Mouse (Mus musculus) frontal cortex, postnatal 14 days (tissue): ENCODE measurements around the gene Slc30a9.

Experiments used
- DNase-seq, 2 experiments: peaks; one replicate each; pipeline ENCODE4 v3.0.0; 2022; ENCODE audit warnings: low spot score in 2 of 2

The Slc30a9 gene

DNA sequence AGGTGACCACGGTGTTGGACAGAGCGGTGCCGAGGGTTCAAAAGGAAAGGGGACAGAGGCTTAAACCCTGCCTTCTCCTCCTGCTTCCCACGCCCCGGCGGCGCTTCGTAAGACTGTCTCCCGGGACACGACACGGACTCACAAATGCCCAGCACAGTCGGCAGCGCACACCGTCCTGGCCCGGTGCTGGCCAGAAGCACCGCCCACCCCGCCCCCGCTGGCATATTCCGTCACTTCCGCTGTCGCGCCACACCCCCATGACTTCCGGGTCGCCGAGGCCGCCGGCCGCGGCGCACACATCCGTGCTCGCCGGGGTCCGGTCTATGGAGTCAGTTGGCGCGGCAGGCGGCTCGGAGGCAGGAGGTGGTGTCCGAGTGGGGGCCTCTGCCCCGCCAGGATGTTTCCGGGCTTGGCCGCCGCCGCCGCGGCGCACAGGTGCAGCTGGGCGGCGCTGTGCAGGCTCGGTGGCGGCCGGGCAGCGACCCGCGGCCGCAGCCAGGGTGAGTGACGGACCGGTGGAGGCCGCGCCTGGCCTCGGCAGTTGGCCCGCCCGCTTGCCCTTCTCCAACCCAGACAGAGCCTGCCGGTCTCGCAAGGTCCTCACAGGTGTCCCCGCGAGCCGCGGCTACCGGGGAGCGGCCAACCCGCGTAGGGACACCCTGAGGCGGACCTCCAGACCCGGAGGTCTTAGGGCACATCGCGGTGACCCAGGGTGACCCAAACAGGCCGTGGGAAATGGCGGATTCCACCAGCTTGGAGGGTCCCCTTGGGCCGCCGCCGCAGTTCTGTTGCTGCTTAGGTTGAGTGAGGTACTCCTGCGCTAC lies at the start of gene Slc30a9:
Gene Slc30a9, plus strand, starts transcription at position 258 of the 824 bp plus-strand sequence.
- DNase-seq: peak; percentile 77 to 88

DNA sequence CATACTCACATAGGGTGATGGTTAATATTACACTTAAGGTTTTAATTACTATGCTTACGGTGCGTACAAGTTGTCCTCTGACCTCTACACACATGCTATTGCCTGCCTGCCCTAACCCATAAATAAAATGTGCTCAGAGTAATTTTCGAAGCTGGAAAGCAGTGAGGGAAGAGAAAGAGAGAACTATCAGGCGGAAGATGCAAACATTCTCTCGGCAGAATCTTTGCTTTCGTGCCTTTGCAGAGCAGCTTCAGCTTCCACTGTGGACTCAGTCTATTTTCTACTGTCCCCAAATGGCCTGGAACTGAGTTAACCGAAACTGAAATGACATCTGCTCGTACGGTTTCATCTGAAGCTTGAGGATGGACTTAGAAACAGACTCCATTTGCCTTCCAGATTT lies 48.3 kb upstream of the Slc30a9 start:
- no peak for DNase-seq

DNA sequence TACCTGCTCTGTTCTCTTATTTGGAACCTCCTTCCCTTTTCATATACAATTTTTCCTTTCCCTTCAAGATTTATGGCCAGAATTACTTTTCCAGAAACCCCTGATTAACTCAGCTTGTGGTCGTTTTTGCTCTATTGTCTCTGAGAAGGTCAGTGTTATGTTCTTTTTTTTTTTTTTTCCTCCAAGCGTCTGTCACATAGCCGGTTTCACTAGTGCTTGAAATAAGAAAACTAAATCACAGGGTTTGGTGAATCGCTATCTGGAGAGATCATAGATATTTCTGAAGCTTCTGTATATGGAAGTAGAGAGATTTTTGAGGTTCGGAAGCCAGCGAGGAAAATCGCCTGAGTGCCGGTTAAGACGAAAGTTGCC lies 46.6 kb upstream of the Slc30a9 start:
- DNase-seq: no peak

DNA sequence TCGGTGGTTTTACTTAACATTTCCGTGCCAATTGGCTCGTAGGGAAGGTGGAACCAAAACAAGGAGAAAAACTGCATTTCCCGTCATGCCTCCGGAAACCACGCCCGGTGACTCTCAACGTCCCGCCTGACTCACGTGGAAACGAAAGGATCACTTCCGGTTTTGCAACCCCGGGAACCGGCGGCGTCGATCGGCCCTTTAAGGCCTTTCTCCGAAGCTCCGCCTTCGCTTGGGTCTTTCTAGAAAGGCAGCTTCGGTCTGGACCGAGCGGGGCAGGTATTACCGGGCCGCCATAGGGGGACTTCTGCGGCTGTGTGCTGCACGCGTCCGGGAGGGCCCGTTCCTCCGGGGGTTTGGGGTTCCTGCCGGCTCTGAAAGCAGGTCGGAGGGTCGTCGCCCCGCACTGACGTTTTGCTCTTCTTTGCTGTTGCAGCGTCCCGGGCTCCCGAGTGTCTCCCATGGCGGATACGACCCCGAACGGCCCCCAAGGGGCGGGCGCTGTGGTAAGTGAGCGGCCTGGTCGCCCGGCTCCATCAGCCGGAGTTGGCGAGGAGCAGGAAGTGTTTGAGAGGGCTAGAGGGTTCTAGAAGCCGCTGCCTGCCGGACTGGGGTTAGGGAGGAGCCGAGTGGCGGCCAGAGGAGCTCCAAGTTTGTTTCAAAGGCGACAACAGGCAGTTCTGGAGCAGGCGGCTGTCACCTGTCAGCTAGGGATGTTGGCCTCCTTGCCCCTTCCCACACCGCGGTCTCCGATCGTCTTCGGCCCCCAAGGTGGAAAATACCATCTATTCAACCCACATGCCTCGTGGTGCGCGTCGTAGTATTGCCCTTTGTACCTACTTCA lies 46.0 kb upstream of the Slc30a9 start, which contains the start of gene Tmem33:
Gene Tmem33, plus strand, starts transcription at position 35 of the 841 bp plus-strand sequence.
- peak; percentile 89 to 92 for DNase-seq

DNA sequence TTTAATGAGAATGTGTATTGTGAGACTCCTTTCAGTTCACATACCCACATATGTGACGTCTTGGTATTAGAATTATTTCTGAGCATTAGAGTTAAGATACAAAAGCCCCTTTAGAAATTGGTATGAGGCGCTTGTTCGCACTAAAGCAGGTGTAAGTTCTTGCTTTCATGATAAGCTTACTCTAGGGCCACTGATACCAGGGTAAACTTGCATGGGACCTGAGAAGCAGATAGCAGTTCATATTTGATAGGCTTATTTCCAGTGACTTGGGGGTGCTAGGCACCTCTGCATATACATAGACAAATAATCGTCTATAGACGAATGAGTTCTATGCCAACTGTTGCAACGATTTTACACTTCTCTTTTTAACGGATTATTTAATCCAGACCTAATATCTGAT lies 43.8 kb upstream of the Slc30a9 start:
- DNase-seq: no peak

DNA sequence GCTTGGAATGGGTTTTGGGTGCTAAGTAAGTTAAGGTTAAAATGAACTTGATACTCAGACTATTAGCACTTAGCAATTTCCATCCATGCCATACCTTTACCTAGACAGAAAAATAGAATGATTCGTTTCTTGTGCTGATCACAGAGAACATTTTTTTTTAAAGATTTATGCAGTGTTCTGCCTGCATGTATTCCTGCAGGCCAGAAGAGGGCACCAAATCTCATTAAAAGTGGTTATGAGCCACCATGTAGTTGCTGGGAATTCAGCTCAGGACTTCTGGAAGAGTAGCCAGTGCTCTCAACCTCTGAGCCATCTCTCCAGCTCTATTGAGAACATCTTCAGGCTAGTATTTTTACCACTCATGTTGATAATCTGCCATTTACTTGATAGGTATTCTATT lies 40.6 kb upstream of the Slc30a9 start:
- DNase-seq: no peak

DNA sequence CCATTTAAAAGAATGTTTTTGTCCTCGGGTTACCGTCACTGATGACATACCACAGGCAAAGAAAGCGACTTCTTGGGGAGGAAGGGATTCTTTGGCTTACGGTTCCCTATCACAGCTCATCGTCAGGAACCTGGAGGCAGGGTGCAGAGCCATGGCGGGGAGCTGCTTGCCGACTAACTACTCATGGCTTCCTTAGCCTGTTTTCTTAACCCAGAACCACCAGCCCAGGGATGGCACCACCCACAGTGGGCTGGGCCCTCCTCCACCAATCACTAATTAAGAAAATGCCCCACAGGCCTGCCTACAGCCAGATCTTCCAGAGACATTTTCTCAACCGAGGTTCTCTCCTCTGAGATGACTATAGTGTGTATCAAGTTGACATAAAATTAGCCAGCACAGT lies 37.4 kb upstream of the Slc30a9 start:
- no peak for DNase-seq

DNA sequence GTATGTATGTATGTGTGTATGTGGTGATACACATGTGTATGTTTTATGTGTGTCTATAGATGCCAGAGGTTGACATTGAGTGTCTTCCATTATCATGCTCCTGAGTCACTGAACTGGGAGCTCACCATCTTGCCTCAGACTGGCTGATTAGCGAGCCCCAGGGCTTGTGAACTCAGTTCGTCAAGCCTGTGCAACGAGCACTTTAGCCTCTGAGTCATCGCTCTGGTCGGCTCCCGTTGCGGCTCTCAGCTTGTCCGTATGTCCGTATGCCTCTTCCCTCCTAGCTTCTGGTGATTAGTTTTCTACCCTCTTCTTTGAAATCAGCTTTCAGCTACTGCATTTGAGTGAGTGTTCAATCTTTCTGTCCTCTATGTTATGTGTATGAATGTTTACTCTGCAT lies 27.3 kb upstream of the Slc30a9 start:
- DNase-seq: no peak

DNA sequence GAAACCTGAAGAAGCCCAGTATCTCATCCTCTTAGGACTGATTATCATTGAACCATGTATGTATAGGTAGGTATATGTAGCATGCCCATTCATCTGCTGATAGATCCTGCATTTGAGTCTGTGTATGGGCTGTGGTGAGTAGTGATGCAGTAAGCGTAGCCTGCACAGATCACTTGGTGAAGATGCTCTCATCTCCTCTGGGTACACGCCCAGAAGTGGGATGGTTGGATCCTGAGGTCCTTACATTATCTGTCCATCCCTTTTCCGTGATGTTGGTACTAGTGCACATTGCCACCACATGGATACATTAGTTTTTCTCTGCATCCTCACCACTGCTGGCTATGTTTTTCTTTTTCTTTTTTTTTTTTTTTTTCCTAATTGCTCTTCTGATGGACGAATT lies 26.9 kb upstream of the Slc30a9 start:
- no peak for DNase-seq

DNA sequence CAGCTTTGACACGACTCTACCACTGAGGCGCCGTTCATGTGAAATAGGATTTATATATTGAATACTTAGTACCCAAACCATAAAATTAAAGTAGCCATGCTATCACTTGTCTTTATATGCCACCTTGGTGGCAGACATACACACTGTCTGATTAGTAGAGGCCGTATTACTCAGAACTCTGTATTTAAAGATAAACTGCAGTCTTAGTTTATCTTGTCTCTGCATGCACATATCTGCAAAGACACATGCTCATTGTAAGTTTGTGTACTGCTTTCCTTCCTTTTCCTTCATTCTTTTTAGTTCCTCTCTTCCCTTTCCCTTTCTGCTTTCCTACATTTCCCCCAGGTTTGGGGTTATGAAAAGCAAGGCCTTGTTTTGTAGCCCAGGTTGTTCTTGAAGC lies 26.4 kb upstream of the Slc30a9 start:
- DNase-seq: no peak

DNA sequence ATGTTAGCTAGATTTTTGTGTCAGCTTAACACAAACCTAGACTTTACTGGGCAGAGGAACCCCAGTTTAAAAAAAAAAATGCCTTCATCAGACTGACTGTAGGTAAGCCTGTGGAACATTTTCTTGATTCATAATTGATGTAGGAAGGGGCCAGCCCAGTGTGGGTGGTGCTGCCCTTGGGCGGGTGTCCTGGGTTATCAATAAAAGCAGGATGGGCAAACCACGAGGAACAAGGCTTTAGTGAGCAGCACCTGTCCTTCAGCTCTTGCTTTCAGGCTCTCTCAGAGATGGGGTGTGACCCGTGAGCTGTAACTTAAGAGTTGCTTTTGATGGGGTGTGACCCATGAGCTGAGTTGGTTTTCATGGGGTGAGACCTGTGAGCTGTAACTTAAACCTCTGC lies 11.7 kb upstream of the Slc30a9 start:
- DNase-seq: no peak

DNA sequence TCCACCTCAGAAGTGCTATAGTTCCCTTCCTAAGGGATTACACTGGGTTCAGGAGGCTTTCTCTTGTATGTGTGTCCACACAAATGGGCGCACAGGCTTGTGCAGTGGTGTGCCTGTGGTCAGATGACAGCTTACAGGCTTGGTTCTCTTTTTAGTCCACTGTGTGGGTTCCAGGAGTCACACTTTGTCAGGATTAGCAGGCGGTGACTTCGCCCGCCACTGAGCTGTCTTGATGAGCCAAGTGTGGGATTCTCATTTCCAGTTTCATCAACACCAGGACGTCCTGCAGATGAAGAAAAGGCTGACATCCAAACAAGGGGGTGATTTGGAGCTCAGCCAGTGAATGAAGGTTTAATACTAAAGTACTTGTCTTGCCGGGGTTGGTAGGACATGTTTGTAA lies 11.1 kb upstream of the Slc30a9 start:
- DNase-seq: no peak

DNA sequence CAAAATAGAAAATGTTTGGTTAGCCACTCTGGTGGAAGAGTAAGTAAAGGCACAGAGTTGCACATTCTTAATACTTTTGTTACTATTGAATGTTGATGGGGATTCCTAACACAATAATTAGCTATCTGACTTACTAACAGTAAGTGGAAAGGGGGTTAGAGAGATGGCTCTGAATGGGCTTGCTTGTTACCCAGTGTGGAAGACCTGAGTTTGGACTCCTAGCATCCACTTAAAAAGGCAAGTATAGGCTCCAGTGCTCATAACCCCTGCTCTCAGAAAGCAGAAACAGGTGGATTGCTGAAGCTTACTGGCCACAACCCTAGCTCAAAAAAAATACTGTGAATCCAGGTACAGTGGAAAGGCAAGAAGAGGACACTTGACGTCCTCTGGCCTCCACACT lies 10.6 kb upstream of the Slc30a9 start:
- DNase-seq: no peak

DNA sequence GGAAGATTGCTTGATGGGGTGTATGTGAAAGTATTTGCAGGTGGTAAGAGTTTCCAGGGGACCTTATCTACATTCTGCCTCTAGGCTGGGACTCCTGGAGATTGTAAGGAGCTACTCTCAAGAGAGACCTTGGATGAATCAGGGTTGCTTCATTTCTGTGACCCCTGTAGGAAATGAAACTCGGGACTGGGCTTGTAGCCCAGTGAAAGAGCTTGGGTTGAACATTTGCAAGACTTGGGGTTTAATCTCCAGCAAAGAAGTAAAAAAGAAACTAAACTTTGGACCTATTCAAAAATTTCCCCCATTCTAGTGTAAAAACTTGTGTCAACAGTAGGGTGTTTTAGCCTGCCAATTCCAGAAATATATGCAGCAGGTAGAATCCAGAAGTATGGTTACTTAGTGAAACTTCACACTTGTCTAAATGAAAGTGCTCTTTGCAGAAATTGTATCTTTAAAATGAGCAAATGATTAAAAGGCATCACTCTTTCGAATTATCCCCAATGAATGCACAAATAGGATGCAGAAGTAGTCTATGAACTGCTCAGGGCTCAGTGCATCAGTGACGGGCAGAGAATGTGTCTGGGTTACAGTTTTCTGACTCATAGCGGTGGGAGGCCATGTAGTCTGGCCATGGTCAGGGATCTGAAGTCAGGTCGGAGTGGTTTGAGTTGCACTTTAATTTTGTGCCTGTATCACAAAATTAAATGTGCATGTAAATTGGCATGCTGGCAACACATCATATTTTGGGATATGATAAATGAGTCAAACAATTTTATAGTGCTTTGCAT lies 9.5 kb upstream of the Slc30a9 start:
- DNase-seq: no peak

DNA sequence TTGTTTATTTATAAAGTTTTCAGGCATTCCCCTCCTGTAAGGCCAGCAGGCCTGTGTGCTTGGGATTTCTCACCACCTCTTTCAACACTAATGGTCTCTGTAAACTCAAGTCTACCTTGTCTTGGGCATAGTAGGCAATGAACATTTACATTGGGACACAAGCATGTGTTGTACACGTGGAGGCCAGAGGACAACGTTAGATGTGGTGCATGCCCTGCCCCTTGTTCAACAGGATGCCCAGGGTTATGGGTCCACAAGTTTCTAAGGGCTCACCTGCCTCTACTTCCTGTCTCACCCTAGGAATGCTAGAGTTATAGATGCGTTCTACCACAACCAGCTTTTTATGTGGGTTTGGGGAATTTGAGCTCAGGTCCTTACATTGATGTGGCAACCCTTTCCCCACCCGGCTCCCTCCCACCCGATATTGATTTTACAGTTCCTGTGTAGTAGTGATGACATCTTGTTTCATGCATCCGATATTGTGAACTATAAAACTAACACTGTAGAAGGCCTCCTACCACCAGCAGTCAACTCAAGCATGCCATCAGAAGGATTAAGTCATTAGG lies 6.8 kb upstream of the Slc30a9 start:
- DNase-seq: no peak

DNA sequence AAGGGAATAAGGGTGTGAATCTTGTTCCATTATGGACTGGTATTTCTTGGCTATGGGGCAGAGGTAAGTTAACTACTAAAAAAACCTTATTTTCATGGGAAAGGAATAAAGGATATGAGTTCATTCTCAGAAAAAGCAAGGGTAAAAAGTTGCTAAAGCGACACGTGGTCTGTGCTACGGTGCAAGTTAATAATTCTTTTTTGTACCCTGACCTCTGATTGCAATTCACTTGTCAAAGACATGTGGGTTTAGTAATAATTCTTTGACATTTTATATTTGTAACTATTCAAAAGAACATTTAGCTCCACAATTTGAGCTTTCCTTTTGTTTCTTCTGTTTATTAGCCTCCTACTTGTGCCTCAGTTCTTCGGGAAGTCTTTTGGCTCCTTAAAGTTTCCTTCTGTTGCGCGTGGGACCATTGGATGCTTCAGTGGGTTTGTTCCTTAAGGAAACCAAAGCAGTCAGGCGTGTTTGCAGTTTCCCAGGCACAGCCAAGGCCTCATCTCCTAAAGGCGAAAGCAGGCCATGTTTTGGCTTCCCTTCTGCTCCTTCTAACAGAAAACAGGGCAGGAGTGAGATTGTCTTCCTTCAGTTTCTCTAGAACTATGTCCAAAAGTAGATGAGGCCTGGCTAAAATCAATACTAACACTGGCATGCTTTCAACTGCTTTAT lies 5.7 kb upstream of the Slc30a9 start:
- no peak for DNase-seq

DNA sequence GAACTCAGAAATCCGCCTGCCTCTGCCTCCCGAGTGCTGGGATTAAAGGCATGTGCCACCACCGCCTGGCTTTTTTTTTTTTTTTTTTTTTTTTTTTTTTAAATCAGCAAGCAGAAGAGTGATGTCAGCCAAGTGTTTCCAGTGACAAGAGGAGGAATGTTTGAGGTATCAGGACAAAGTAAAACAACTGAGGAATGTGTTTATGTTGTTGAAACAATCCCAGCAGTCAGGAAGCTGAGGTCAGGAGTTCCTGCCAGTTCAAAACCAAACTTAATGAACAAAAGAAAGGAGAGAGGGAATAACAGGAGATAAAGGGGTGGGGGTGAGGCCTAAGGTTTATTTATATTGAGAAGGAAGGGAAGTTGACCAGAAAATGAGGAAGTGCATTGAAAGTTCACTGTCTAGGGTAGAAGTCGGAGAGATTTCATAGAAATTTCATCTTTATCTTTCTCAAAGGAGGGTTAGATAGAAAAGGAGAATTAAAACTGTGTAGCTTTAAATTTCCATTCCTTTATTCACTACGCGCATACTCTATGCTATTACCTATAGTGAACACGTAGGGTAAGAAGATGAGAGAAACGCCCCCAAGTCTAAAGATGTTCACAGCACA lies 4.9 kb upstream of the Slc30a9 start:
- DNase-seq: no peak

DNA sequence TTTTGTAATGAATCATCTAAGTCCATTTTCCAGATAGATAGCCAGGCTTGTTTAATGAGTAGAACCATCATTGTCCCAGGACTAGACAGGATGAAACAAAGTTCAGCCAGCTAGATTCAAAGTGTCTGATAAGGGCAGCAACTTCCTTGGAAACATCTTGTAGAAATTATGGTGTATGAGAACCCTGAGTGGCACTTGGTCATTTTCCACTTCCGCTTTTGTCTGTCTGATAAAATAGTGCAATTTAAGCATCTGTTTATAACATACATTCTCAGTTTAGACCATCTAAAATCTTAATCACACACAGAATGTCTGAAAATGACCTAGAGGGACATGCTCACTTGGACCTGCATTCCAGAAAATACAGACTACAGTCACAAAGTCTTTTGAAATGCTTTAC lies 2.9 kb upstream of the Slc30a9 start:
- no peak for DNase-seq

DNA sequence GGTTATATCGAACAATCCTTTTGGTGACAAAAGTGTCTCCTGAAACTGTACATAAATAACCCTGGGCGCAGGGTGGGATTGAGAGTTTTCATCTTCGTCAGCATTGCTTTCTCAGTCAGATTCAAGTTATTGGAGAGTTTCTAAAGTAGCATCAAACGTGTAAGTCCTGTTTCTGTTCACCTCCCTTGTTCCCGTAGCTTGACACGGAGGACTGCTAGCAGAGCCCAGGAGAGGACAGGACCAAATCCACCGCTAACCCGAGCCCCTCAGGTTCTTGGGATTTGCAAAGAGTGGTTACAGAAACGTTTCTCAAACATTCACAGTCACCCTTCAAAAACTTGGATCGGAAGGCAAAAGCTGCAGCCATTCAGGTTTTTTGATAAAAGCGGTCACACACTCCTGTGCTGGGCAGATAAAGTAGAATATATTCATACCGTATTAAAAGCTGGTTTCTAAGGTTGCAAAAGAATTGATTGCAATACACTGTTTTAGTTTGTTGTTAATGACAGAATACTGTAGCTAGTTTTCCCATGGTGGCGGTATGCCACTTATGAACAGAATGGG lies 986 bp downstream of the Slc30a9 start:
- no peak for DNase-seq

DNA sequence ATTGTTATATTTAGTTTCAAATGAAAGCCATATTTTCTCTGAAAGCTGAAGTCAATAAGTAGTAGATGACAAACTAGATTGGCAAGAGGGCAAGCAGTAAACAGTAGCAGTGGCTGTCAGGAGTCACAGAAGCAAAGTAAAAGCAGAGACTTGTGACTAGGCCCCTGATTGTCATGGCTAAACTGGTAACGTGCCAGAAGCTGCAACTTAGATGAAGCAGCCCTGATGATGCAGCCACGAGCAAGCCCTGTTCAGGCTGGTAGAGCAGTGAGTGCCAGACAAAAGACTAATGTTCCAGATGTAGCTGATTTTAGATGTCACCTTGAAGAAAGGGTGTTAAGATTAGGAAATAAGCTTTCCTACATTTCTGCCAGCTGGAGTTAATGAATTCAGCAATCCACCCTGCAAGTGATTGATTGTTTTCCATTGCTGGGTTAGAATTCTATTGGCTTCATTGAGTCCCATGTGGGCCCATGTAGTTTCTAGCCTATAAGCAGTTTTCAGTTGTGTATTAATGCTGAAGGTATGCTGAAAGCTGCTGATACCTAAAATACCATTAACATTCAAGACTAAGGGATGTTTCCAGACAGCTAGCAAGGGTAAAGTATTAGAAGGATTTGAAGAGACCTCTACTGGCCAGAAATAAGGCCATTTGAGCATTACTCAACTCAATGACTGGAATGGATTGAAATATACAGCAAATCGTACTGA lies 5.2 kb downstream of the Slc30a9 start:
- no peak for DNase-seq
